Mouse (Mus musculus) MEL-GATA-1-ER (cell line): ENCODE measurements around the gene Tas2r143.

ENCODE experiments used
- DNase-seq: peaks from one replicate; pipeline ENCODE4 v3.0.0-alpha.2; 2012; ENCODE audit warnings: low read depth; ENCODE audit errors: extremely low read depth

Gene Tas2r143

GRCm38 (mm10) chr6:42397041-42397657 is 2.9 kb upstream of the Tas2r143 start:
- peak; percentile 23 for DNase-seq

- no peak for DNase-seq
Observed at GRCm38 (mm10) chr6:42398285-42398684, 1.8 kb upstream of the Tas2r143 start.

DNA sequence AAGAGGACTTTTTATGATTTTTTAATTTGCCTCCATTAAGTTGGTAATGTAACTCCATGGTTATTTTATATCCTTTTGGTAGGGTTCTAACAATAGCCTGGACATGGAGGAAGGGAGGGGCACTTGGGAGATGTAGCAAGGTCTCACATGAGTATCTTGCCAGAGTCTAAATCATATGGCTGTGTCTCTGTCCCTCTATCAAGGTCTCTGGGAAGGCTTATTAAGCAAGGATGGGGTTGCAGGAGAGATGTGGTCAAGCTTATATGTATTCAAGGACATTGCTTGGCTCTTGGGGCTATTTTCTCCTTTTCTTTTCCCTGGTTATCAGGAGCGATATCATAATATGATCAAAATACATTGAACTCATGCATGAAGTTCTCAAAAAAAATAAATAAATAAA is 1.0 kb upstream of the Tas2r143 start:
- no peak for DNase-seq

DNA sequence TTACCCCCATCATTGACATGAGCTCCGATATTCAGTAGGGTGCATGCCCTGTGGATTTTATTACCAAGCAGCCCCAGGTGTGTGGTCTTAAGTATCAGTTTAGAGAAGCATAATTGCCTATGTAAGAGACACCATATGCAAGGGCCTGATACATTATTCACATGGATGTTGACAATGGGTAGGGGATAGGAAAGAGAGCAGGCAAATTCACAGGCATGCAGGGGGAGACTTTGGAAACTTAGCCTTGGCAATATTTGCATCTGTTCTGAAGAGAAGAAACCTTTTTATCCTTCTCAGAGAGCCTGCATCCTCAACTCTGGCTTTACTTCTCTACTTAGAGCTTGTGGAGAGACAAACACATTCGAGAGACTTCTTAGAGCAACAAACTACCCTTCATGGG is 5.1 kb downstream of the Tas2r143 start, which contains the start of gene Tas2r135:
Tas2r135 (plus strand) TSS at position 301 of the 400 bp plus-strand sequence.
- DNase-seq, result no peak

- DNase-seq, result no peak
Observed at GRCm38 (mm10) chr6:42419443-42419842, 19.4 kb downstream of the Tas2r143 start.

- DNase-seq, result no peak
Observed at GRCm38 (mm10) chr6:42421439-42421838, 21.4 kb downstream of the Tas2r143 start.

DNA sequence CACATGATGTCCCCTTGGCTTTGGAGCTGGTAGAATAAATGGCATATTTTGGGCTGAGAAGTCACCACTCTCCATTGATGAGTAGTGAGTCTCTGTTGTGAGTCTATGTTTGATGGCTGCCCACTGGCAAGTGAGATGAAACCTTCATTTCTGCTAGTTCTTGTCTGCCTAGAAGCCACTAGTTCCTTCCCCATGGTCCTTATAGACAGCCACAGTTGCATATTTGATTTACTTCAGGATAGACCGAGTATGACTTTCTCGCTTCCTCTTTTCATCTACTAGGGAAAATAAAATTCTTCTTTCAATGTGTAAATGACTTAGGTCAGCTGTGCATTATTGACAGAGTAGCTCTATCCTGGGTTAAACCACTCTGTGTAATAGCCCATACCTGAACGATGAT is 24.4 kb downstream of the Tas2r143 start:
- no peak for DNase-seq

- DNase-seq, result no peak
Observed at GRCm38 (mm10) chr6:42426337-42426736, 26.3 kb downstream of the Tas2r143 start.

GRCm38 (mm10) chr6:42433554-42433953 is 33.5 kb downstream of the Tas2r143 start:
- DNase-seq, result no peak

DNA sequence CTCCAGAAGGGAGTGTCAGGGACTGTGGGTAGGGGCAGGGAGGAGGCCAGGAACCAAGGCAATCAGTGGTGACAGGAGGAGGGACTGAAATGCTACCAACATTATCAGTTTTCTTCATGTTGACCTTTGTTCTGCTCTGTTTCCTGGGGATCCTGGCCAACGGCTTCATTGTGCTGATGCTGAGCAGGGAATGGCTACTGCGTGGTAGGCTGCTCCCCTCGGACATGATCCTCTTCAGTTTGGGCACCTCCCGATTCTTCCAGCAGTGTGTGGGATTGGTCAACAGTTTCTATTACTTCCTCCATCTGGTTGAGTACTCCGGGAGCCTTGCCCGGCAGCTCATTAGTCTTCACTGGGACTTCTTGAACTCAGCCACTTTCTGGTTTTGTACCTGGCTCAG is 34.4 kb downstream of the Tas2r143 start, which contains the start of gene Tas2r126:
Tas2r126 (plus strand) TSS at position 90 of the 400 bp plus-strand sequence.
- DNase-seq, result no peak

DNA sequence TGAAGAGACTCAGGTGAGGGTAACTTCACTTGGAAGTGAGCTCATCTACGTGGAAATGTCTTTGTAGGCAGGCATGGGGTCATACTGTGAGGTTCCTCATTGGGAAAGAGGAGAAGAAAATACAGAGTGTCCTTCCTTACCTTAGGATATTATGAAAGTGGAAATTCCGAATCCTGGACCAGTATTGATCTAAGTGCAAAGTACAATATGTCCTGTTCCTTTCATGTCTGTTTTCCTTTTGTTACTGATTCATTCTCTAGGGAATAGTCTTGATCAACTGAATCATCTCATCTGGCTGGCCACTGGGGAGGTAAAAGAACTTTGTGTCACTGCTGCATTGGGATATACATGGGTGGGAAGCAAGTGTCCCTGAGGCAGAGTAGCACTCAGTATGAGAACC is 35.5 kb downstream of the Tas2r143 start:
- DNase-seq, result no peak

GRCm38 (mm10) chr6:42441395-42441794 is 41.4 kb downstream of the Tas2r143 start:
- DNase-seq, result no peak

DNA sequence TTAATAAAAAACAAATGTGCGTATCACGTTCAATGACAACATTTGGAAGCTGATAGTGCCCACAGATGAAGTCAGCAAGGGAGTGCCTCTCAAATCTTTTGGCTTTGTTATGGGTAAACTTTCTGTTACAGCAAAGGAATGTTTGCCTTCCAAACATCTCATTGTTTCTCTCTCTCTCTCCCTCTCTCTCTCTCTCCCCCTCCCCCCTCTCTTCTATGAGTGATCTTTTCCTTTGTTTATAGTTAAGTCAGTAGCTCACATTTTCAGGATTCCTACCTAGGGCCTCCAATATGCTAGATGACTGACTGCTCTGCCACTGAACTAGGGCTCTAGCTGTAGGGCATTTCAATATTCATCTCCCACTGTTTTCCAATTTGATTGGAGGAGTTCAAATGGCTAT is 44.5 kb downstream of the Tas2r143 start:
- DNase-seq, result no peak

- no peak for DNase-seq
Observed at GRCm38 (mm10) chr6:42447381-42447780, 47.3 kb downstream of the Tas2r143 start.
